Mouse (Mus musculus) induced T-regulatory cell, adult 2 months (primary cell): Measurements from ENCODE around the gene Defb21.
A peak's percentile ranks its signal among the peaks of the same experiment; 100 is the strongest.

ENCODE experiments used
- DNase-seq: peaks from one replicate; pipeline ENCODE4 v3.0.0-alpha.2; 2012; ENCODE audit warnings: low read depth

The Defb21 gene

GRCm38 (mm10) chr2:152604057-152604456, 31.5 kb downstream of the Defb21 start, which contains the start of gene Defb36:
Defb36 (plus strand) TSS chr2:152604327.
- peak; percentile 53 for DNase-seq

DNA sequence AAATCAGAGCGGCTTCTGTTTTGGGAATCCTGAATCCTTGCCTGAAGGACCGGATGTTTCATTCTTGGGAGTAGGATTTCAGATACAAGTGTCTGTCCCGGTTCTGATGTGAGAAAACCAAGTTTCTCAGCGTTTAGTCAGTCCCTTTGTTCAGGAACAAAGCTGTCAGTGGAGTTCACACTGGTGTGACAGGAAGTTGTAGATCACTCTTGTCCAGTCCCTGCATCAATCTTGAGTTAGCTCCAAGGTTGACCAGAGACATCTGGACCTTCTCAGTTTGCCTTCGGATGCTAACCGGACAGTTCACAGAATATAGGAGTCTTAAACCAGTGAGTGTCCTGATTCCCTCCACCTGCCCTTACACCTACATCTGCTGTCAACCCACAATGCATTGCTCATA, 35.2 kb downstream of the Defb21 start:
- no peak for DNase-seq

- DNase-seq = no peak
Measured at GRCm38 (mm10) chr2:152608719-152609118, 36.2 kb downstream of the Defb21 start.

- no peak for DNase-seq
Measured at GRCm38 (mm10) chr2:152612193-152612592, 39.6 kb downstream of the Defb21 start.

DNA sequence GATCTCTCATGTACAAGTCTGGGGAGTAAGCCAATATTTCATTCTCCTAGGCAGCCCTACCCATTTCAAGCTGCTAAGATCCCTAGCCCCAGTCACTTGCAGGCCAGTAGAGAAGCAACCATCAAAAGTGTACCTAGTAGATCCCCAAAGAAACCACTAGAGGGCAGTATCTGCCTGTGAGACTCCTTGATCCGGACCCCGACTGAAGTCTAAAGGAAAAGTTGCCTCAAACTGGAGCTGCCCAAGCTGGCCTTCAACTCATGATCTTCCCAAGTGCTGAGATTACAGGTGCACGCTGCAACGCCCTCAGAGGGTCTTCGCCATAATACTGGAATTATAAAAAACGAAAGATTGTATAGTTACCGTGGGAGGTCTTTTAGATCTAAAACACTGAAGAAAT, 43.0 kb downstream of the Defb21 start:
- DNase-seq = peak; percentile 78

GRCm38 (mm10) chr2:152616470-152616869, 43.9 kb downstream of the Defb21 start:
- no peak for DNase-seq

DNA sequence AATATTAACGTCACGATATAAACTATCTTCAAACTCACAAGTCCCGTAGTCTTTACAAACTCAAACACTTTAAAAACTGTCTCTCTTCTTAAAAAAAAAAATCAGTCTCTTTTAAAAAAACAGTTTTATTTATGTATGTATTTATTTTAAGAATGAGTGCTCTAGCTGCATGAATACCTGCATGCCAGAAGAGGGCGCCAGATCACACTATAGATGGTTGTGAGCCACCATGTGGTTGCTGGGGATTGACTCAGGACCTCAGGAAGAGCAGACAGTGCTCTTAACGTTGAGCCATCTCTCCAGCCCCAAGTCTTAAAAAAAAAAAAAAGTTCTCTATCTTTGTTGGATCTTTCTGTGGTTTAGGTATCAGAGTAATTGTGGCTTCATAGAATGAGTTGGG, 44.8 kb downstream of the Defb21 start:
- peak; percentile 57 for DNase-seq

DNA sequence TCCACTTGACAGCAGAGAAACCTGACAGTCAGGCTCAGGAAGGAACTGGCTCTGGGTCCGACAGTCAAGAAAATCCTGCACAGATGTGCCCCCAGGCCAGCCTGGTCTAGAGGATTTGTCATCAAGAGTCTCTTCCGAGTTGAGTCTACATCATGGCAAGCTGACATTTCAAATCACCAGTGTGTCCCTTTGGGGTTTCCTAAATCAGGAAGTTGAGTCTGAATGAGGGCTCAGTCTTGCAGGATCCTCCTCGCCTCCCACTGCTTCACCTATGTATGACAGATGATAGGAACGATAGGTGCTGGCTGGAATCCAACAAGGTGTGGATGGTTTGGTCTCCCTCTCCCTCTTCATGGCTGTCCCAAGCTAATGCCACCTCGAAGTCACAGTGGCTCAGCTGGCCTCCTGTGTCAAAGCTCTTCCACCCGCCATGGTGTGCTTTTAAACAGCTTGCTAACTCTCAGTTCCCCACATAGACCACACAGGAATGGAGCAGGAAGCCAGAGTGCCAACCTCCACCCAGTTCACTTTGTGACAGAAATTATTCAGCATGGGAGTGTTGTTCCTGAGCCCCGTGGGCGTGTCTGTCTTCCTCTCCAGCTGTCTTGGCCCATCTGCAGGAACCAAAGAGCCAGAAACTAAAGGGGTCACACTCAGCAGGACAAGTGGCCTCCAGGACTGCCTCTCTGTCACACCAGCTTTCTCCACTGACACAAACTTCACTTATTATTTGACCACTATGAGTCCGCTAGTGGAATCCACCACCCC, 48.0 kb downstream of the Defb21 start:
- DNase-seq = no peak

- DNase-seq = no peak
Measured at GRCm38 (mm10) chr2:152622151-152622550, 49.6 kb downstream of the Defb21 start.

- no peak for DNase-seq
Measured at GRCm38 (mm10) chr2:152622953-152623352, 50.4 kb downstream of the Defb21 start, which contains the start of gene Defb25. Defb25 (minus strand) TSS chr2:152623053.
